Mouse (Mus musculus): ENCODE data around the gene Hist1h2bl.
"Not testable (repeated sequence)": the region's sequence is repeated elsewhere in the genome, so short reads cannot be mapped to it uniquely, and the experiment has no call there.

Hist1h2bl gene

GRCm38 (mm10) chr13:21715864-21716539 lies at the start of gene Hist1h2bl, which contains the start of gene Hist1h2ai:
Hist1h2bl (minus strand) TSS chr13:21716143.
Hist1h2ai (plus strand) TSS chr13:21716422.
- DNase-seq, result peak; percentile 93

GRCm38 (mm10) chr13:21755707-21756106 lies 39.8 kb upstream of the Hist1h2bl start:
- DNase-seq, result no peak

GRCm38 (mm10) chr13:21754294-21755001 lies 38.5 kb upstream of the Hist1h2bl start:
- DNase-seq, result not testable (repeated sequence)

GRCm38 (mm10) chr13:21753524-21754285 lies 37.8 kb upstream of the Hist1h2bl start, which contains the start of the genes Hist1h2ak and Hist1h2bn:
Hist1h2ak (minus strand) TSS chr13:21753827.
Hist1h2bn (plus strand) TSS chr13:21754123.
- DNase-seq, result peak; percentile 90

GRCm38 (mm10) chr13:21753051-21753523 lies 37.1 kb upstream of the Hist1h2bl start:
- no peak for DNase-seq

- DNase-seq, result no peak
Measured at GRCm38 (mm10) chr13:21752356-21752755, 36.4 kb upstream of the Hist1h2bl start.

- no peak for DNase-seq
Measured at GRCm38 (mm10) chr13:21751827-21752226, 35.9 kb upstream of the Hist1h2bl start.

- DNase-seq, result no peak
Measured at GRCm38 (mm10) chr13:21751417-21751816, 35.5 kb upstream of the Hist1h2bl start.

GRCm38 (mm10) chr13:21750159-21751017 lies 34.4 kb upstream of the Hist1h2bl start, which contains the start of gene Hist1h4k:
Hist1h4k (minus strand) TSS chr13:21750505.
- DNase-seq, result peak; percentile 93

GRCm38 (mm10) chr13:21749387-21750158 lies 33.6 kb upstream of the Hist1h2bl start:
- no peak for DNase-seq

- no peak for DNase-seq
Measured at GRCm38 (mm10) chr13:21745006-21745405, 29.1 kb upstream of the Hist1h2bl start.

GRCm38 (mm10) chr13:21734906-21735767 lies 19.2 kb upstream of the Hist1h2bl start, which contains the start of gene Hist1h4j:
Hist1h4j (plus strand) TSS chr13:21735064.
- peak; percentile 82 for DNase-seq

- peak; percentile 70 for DNase-seq
Measured at GRCm38 (mm10) chr13:21734010-21734905, 18.3 kb upstream of the Hist1h2bl start.

- no peak for DNase-seq
Measured at GRCm38 (mm10) chr13:21733466-21733865, 17.5 kb upstream of the Hist1h2bl start.

GRCm38 (mm10) chr13:21729544-21729943 lies 13.6 kb upstream of the Hist1h2bl start:
- no peak for DNase-seq

- no peak for DNase-seq
Measured at GRCm38 (mm10) chr13:21727948-21728572, 12.1 kb upstream of the Hist1h2bl start.

- no peak for DNase-seq
Measured at GRCm38 (mm10) chr13:21722993-21723836, 7.3 kb upstream of the Hist1h2bl start.
